Mouse (Mus musculus): ENCODE measurements around the gene Faf2.

- no peak for TF ChIP-seq ZNF384 (IDR thresholded peaks at IDR 0.05; ENCODE audit: low read depth, low read length)
- no peak for TF ChIP-seq ZC3H11A (IDR thresholded peaks at IDR 0.05; ENCODE audit: borderline replicate concordance, low read depth, low read length)
- TF ChIP-seq CHD2 (IDR thresholded peaks at IDR 0.05; ENCODE audit: low read depth, low read length) = no peak
- TF ChIP-seq MAFK (IDR thresholded peaks at IDR 0.05; ENCODE audit: insufficient read depth, low read depth, low read length) = no peak
- TF ChIP-seq HCFC1 (IDR thresholded peaks at IDR 0.05; ENCODE audit: borderline replicate concordance, insufficient read depth, low read length) = no peak
Observed at GRCm38 (mm10) chr13:54598622-54599143, 22.9 kb upstream of the Faf2 start.
